Mouse (Mus musculus) stomach, embryonic 15.5 days (tissue): Measurements from ENCODE around the gene 4930470P17Rik. TPM values are rescaled to one million over a fixed set of nuclear protein-coding genes. Genes with fewer than 3 reads are reported as not detected.

Experiments
- ATAC-seq: fragments of 200-750 bp; cut with Nextera tagmentation; 2 replicates; pipeline ENCODE4 v1.8.0; 2017; ENCODE audit warnings: low read depth, moderate number of reproducible peaks, moderate TSS enrichment; ENCODE audit not compliant: insufficient read depth, low FRiP score
- H3K27ac ChIP-seq: fragments of 300-500 bp; sonication (generic); 2 replicates; pipeline ENCODE4 v1.5.1; 2015; ENCODE audit warnings: mild to moderate bottlenecking, inconsistent platforms
- H3K27me3 ChIP-seq: fragments of 300-500 bp; sonication (generic); replicated peaks from 2 replicates; pipeline ENCODE4 v1.6.1; 2015; ENCODE audit warnings: inconsistent platforms
- H3K36me3 ChIP-seq: fragments of 300-500 bp; sonication (generic); 2 replicates; pipeline ENCODE4 v1.6.1; 2015; ENCODE audit warnings: inconsistent platforms
- H3K4me1 ChIP-seq: fragments of 300-500 bp; sonication (generic); 2 replicates; pipeline ENCODE4 v1.6.1; 2015; ENCODE audit warnings: inconsistent platforms
- H3K4me2 ChIP-seq: fragments of 300-500 bp; sonication (generic); 2 replicates; pipeline ENCODE4 v1.6.1; 2015; ENCODE audit warnings: mild to moderate bottlenecking, inconsistent platforms
- H3K4me3 ChIP-seq: fragments of 300-500 bp; sonication (generic); replicated peaks from 2 replicates; pipeline ENCODE4 v1.5.1; 2015; ENCODE audit warnings: inconsistent platforms
- H3K9ac ChIP-seq: fragments of 300-500 bp; sonication (generic); 2 replicates; pipeline ENCODE4 v1.6.1; 2015; ENCODE audit warnings: inconsistent platforms
- H3K9me3 ChIP-seq: fragments of 300-500 bp; sonication (generic); 2 replicates; pipeline ENCODE4 v1.6.1; 2016; ENCODE audit warnings: inconsistent platforms
- WGBS: fragments of 180-500 bp; shearing (Covaris S2); methylation state at CpG from one replicate; pipeline ENCODE4 v1.1.7; 2015; 5-methylcytosine and 5-hydroxymethylcytosine counted together
- polyA plus RNA-seq: library from polyadenylated mRNA; unstranded; fragments of >200 nt; fragmentation: Nextera tagmentation; extraction: Ambion mirVana; gene quantifications from 2 replicates; pipeline ENCODE4 v1.2.1, GENCODE M21; 2015

The 4930470P17Rik gene
- polyA plus RNA-seq, 1 experiment from 2014 or later = not detected

- 65% methylated on average over 5 of the region's 5 CpGs for WGBS
- Histone ChIP-seq H3K4me3 (no peak overlapping the region), H3K27ac (no peak overlapping the region), H3K27me3 (no peaks in the 10 kb centered on the region), H3K9ac (no peak overlapping the region), H3K4me1 (peaks cover 3% of the 10 kb centered on the region; the same call in 1 of the 2 replicates), H3K9me3 (no peaks in the 10 kb centered on the region), H3K4me2 (no peak overlapping the region), H3K36me3 (no peaks in the 10 kb centered on the region)
- no peak; the same call in 1 of the 2 replicates for ATAC-seq
Observed at GRCm38 (mm10) chr2:170543625-170544024, 58.2 kb downstream of the 4930470P17Rik start.

GRCm38 (mm10) chr2:170539211-170539610, 62.6 kb downstream of the 4930470P17Rik start:
- 86% methylated on average over 9 of the region's 9 CpGs for WGBS
- Histone ChIP-seq H3K9ac (no peak overlapping the region), H3K4me2 (no peak overlapping the region), H3K4me3 (no peak overlapping the region), H3K9me3 (no peaks in the 10 kb centered on the region), H3K36me3 (no peaks in the 10 kb centered on the region), H3K27ac (no peak overlapping the region), H3K4me1 (no peaks in the 10 kb centered on the region; the same call in 1 of the 2 replicates), H3K27me3 (no peaks in the 10 kb centered on the region)
- ATAC-seq = no peak

GRCm38 (mm10) chr2:170535841-170536240, 66.0 kb downstream of the 4930470P17Rik start:
- Histone ChIP-seq H3K9ac (no peak overlapping the region), H3K36me3 (no peaks in the 10 kb centered on the region), H3K27me3 (no peaks in the 10 kb centered on the region), H3K4me2 (no peak overlapping the region), H3K4me3 (no peak overlapping the region), H3K27ac (no peak overlapping the region), H3K4me1 (no peaks in the 10 kb centered on the region), H3K9me3 (no peaks in the 10 kb centered on the region)
- ATAC-seq = no peak

- no peaks in the 10 kb centered on the region for H3K36me3 ChIP-seq
- H3K27me3 ChIP-seq = no peaks in the 10 kb centered on the region
- WGBS = 91% methylated on average over 10 of the region's 11 CpGs
- H3K9ac ChIP-seq = no peak overlapping the region
- no peak overlapping the region for H3K27ac ChIP-seq
- H3K4me1 ChIP-seq = no peaks in the 10 kb centered on the region
- no peak overlapping the region for H3K4me2 ChIP-seq
- no peaks in the 10 kb centered on the region for H3K9me3 ChIP-seq
- no peak overlapping the region for H3K4me3 ChIP-seq
- ATAC-seq = no peak
Observed at GRCm38 (mm10) chr2:170534803-170535174, 67.0 kb downstream of the 4930470P17Rik start.

DNA sequence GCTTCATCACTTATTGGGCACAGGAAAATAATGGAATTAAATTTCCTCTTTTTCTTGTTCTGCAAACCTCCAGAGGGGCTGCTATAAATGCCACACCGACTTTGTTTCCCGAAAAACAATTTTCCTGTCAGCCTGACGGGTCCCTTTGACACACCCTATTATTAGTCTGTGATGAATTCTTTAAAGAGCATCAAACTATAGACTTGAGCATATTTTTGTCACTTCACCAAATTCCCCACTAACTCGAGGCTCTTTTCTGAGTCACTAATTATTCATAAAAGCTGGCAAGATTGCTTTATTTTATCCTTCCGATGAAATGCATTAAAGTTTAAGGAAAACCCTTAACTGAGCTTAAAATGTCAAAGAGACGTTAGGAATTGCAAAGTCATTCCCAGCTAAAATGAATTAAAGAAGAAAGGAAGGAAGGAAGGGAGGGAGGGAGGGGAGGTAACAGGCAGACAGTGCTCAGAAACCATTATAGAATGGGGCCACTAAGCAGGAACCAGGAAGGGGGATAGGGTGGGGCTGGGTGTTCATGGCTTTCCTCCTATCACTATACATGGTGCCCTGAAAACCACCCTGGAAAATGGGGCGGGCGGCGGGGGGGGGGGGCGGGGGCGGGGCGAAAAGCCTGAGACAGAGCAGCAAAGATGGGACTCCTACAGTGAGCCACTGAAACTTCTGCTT, 67.6 kb downstream of the 4930470P17Rik start:
- Histone ChIP-seq H3K9me3 (no peaks in the 10 kb centered on the region), H3K4me1 (no peaks in the 10 kb centered on the region), H3K4me2 (no peak overlapping the region), H3K36me3 (no peaks in the 10 kb centered on the region), H3K4me3 (no peak overlapping the region), H3K9ac (no peak overlapping the region), H3K27me3 (no peaks in the 10 kb centered on the region), H3K27ac (no peak overlapping the region)
- WGBS = 50% methylated on average over 12 of the region's 12 CpGs
- ATAC-seq = no peak

- 92% methylated on average over 3 of the region's 3 CpGs for whole genome bisulfite sequencing
- no peaks in the 10 kb centered on the region for H3K27me3 ChIP-seq
- H3K4me1 ChIP-seq = no peaks in the 10 kb centered on the region
- H3K4me3 ChIP-seq = no peak overlapping the region
- no peak overlapping the region for H3K27ac ChIP-seq
- ATAC-seq = no peak
- H3K4me2 ChIP-seq = no peak overlapping the region
- no peaks in the 10 kb centered on the region for H3K36me3 ChIP-seq
- H3K9ac ChIP-seq = no peak overlapping the region
- H3K9me3 ChIP-seq = no peaks in the 10 kb centered on the region
Observed at GRCm38 (mm10) chr2:170530256-170530655, 71.6 kb downstream of the 4930470P17Rik start.

- no peak overlapping the region for H3K9ac ChIP-seq
- no peak overlapping the region for H3K4me3 ChIP-seq
- WGBS = 91% methylated on average over 7 of the region's 7 CpGs
- no peaks in the 10 kb centered on the region for H3K36me3 ChIP-seq
- H3K4me2 ChIP-seq = no peak overlapping the region
- no peaks in the 10 kb centered on the region for H3K4me1 ChIP-seq
- no peak overlapping the region for H3K27ac ChIP-seq
- ATAC-seq = no peak
- H3K9me3 ChIP-seq = no peaks in the 10 kb centered on the region
- H3K27me3 ChIP-seq = no peaks in the 10 kb centered on the region
Observed at GRCm38 (mm10) chr2:170529766-170530165, 72.1 kb downstream of the 4930470P17Rik start.

Other genes with a start within 250 kb of the 4930470P17Rik start
- 3.0 and 4.5 TPM in 2 replicates for gene Bcas1, start 174.2 kb downstream of the 4930470P17Rik start, polyA plus RNA-seq
- 68.8 and 74.0 TPM in 2 replicates for gene Pfdn4, start 105.6 kb downstream of the 4930470P17Rik start, polyA plus RNA-seq
- not detected in 2 replicates for gene Cyp24a1, start 104.9 kb downstream of the 4930470P17Rik start, polyA plus RNA-seq
- gene Dok5, start 129.8 kb upstream of the 4930470P17Rik start, polyA plus RNA-seq = 2.9 and 3.4 TPM in 2 replicates